In genomic region chr11:109650788-109651565, GRCm38 (mm10) we compare ENCODE assay signal across 8 mouse cellular contexts. TPM values are rescaled to one million over a fixed set of nuclear protein-coding genes. Genes with fewer than 3 reads are reported as not detected.
DNase-seq lines count a peak whose midpoint lies in the region; ATAC-seq and TF ChIP-seq lines count a peak whose summit lies in the region.

No protein-coding gene starts in this region.

- TF ChIP-seq CTCF in hindbrain, postnatal 0 days (IDR thresholded peaks at IDR 0.05; ENCODE audit: low read depth): no peak
- TF ChIP-seq CTCF in left cerebral cortex, adult 2 months (IDR thresholded peaks at IDR 0.05): no peak

- H3K36me3 ChIP-seq in hindbrain, postnatal 0 days (ENCODE audit: insufficient read depth, low read length): peaks cover 6% of the 10 kb centered on the region; the same call in 1 of the 2 replicates

- peak overlapping the region; percentile 98 for H3K27ac ChIP-seq in hindbrain, postnatal 0 days
- H3K27ac ChIP-seq in left cerebral cortex, adult 2 months: peak overlapping the region; percentile 99

- no peaks in the 10 kb centered on the region for H3K27me3 ChIP-seq in hindbrain, postnatal 0 days (ENCODE audit: insufficient read depth, low read length)

- DNase-seq in T-cell, adult 2 months (ENCODE audit: low spot score): peak; percentile 92
- DNase-seq in cerebellum, postnatal 36 days: peak; percentile 93
- DNase-seq in gastrocnemius, adult 18-20 months (ENCODE audit: low spot score): peak; percentile 92
- DNase-seq in hindbrain, postnatal 0 days (ENCODE audit: low spot score): peak; percentile 98
- DNase-seq in left cerebral cortex, adult 2 months (ENCODE audit: extremely low spot score in 1 of 2, low spot score in 2 of 2): peak; percentile 94
- DNase-seq in right cerebral cortex, adult 2 months (ENCODE audit: low spot score in 2 of 2): peak; percentile 93 to 96
- peak; percentile 93 for DNase-seq in urinary bladder, postnatal 14 days (ENCODE audit: low spot score)

- intact Hi-C loops in left cerebral cortex, adult 2 months (cut with DNase I): loop anchor here (1.0 kb wide), 1 partner anchor 39 kb away; no protein-coding TSS in a partner anchor

- peaks cover 30% of the 10 kb centered on the region for H3K4me1 ChIP-seq in hindbrain, postnatal 0 days (ENCODE audit: insufficient read depth, low read length)

- peak overlapping the region; percentile 99 for H3K4me3 ChIP-seq in hindbrain, postnatal 0 days (ENCODE audit: low read length)
- peak overlapping the region; percentile 79 for H3K4me3 ChIP-seq in left cerebral cortex, adult 2 months

- 4% methylated on average over 40 of the region's 90 CpGs for WGBS in hindbrain, postnatal 0 days

- H3K4me2 ChIP-seq in hindbrain, postnatal 0 days (ENCODE audit: low read depth, low read length): peak overlapping the region; percentile 84

- no peaks in the 10 kb centered on the region for H3K9me3 ChIP-seq in hindbrain, postnatal 0 days (ENCODE audit: low read length)

- peak overlapping the region; percentile 99 for H3K9ac ChIP-seq in hindbrain, postnatal 0 days (replicated peaks; ENCODE audit: low read length)

- peak; percentile 93 for ATAC-seq in hindbrain, postnatal 0 days
- ATAC-seq in megakaryocyte, adult 5-6 weeks (ENCODE audit: poor library complexity, severe bottlenecking): peak; percentile 77

RNA-seq across cellular contexts. Expression of gene Prkar1a, which starts 1.8 kb away (rescaled TPM):
- 100 to 1,000 TPM in 1 of 2 experiments, 10 to 100 TPM in 1; 96.1 to 120 TPM for total RNA-seq in gastrocnemius, adult 18-20 months (2021)
- 190 and 198 TPM in 2 replicates for total RNA-seq in hindbrain, postnatal 0 days (2014; rRNA removed)
- polyA plus RNA-seq in hindbrain, postnatal 0 days (2015; fragmentation: Nextera tagmentation; extraction: Ambion mirVana): 425 and 435 TPM in 2 replicates
- 100 to 1,000 TPM; 572 to 615 TPM for total RNA-seq in left cerebral cortex, adult 2 months (2021)
- total RNA-seq in megakaryocyte, adult 5-6 weeks (2015): 96.1 and 98.1 TPM in 2 replicates
- 62.7 and 77.9 TPM in 2 replicates for total RNA-seq in megakaryocyte, adult 5-6 weeks (2017)

RNA-seq across cellular contexts. Expression of gene Wipi1, which starts 39.2 kb away (rescaled TPM):
- total RNA-seq in gastrocnemius, adult 18-20 months (2021): 10 to 100 TPM; 57.7 to 78.8 TPM
- total RNA-seq in hindbrain, postnatal 0 days (2014; rRNA removed): 14.6 and 23.3 TPM in 2 replicates
- 21.0 and 23.5 TPM in 2 replicates for polyA plus RNA-seq in hindbrain, postnatal 0 days (2015; fragmentation: Nextera tagmentation; extraction: Ambion mirVana)
- 10 to 100 TPM; 18.6 to 19.2 TPM for total RNA-seq in left cerebral cortex, adult 2 months (2021)
- 13.8 and 14.2 TPM in 2 replicates for total RNA-seq in megakaryocyte, adult 5-6 weeks (2015)
- 7.6 and 10.0 TPM in 2 replicates for total RNA-seq in megakaryocyte, adult 5-6 weeks (2017)

Comparison
In these comparisons a context has a peak if more than half of its experiments do, and no peak if none do; other contexts are left out.
1. Peak in every context shown above with its lines: DNase-seq, ATAC-seq, H3K4me3 ChIP-seq and H3K27ac ChIP-seq.